Mouse (Mus musculus) bone marrow macrophage, adult 2 months (primary cell): ENCODE measurements around the gene Sit1.

Experiments used
- CTCF ChIP-seq: IDR thresholded peaks from 2 replicates; pipeline ENCODE4 v1.5.1; 2012; ENCODE audit warnings: low read depth, mild to moderate bottlenecking, low read length, moderate library complexity
- POLR2A ChIP-seq: IDR thresholded peaks from 2 replicates; pipeline ENCODE4 v1.6.1; 2012; ENCODE audit warnings: mild to moderate bottlenecking, low read depth, low read length, borderline replicate concordance

DNA sequence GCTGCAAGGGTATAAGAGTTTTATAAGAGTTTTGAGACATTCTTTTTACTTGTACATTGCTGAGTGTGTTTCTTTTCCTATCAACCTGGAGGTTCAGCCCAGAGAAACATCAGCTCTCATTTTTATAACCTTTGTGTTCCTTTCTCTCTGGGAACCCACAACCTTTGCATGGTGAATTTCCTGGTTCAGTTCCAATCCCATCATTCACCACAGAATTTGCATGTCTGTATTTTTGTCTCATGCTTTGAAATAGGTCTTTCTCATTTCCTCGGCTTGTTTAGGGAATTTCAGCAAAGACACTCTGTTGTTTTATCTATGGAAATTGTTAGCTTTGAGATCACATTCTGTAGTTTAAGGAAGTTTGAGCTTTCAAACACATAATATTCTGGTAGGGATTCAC is 9.9 kb downstream of the Sit1 start:
- TF ChIP-seq POLR2A (no peak), CTCF (no peak)
